Mouse (Mus musculus) limb, embryonic 14.5 days (tissue): Measurements from ENCODE around the gene Gtf2a2. TPM values are rescaled to one million over a fixed set of nuclear protein-coding genes. Genes with fewer than 3 reads are reported as not detected.

ENCODE experiments used
- ATAC-seq: fragments of 200-750 bp; cut with Nextera tagmentation; 2 replicates; pipeline ENCODE4 v1.8.0; 2017; ENCODE audit warnings: low read depth, moderate number of reproducible peaks, moderate TSS enrichment; ENCODE audit not compliant: low FRiP score
- DNase-seq: peaks from one replicate; pipeline ENCODE4 v3.0.0-alpha.2; 2015; ENCODE audit warnings: low spot score
- H3K27ac ChIP-seq: fragments of 300-500 bp; sonication (generic); replicated peaks from 2 replicates; pipeline ENCODE4 v1.5.1; 2014; ENCODE audit warnings: low read depth, mild to moderate bottlenecking, low read length, moderate library complexity, mixed read lengths
- H3K27me3 ChIP-seq: fragments of 300-500 bp; sonication (generic); 2 replicates; pipeline ENCODE4 v1.6.1; 2014; ENCODE audit warnings: low read length, mixed read lengths; ENCODE audit not compliant: control insufficient read depth, insufficient read depth
- H3K36me3 ChIP-seq: fragments of 300-500 bp; sonication (generic); 2 replicates; pipeline ENCODE4 v1.6.1; 2014; ENCODE audit warnings: mild to moderate bottlenecking, low read length, moderate library complexity, mixed read lengths; ENCODE audit not compliant: control insufficient read depth, insufficient read depth
- H3K4me1 ChIP-seq: fragments of 300-500 bp; sonication (generic); 2 replicates; pipeline ENCODE4 v1.6.1; 2014; ENCODE audit warnings: antibody characterized with exemption, low read length, mixed read lengths; ENCODE audit not compliant: control insufficient read depth, insufficient read depth
- H3K4me2 ChIP-seq: fragments of 300-500 bp; sonication (generic); replicated peaks from 2 replicates; pipeline ENCODE4 v1.6.1; 2014; ENCODE audit warnings: low read depth, mild to moderate bottlenecking, low read length, moderate library complexity; ENCODE audit not compliant: severe bottlenecking
- H3K4me3 ChIP-seq: fragments of 300-500 bp; sonication (generic); replicated peaks from 2 replicates; pipeline ENCODE4 v1.5.1; 2014; ENCODE audit warnings: low read length
- H3K9ac ChIP-seq: fragments of 300-500 bp; sonication (generic); 2 replicates; pipeline ENCODE4 v1.6.1; 2014; ENCODE audit warnings: mild to moderate bottlenecking, low read depth, low read length, moderate library complexity; ENCODE audit not compliant: severe bottlenecking
- H3K9me3 ChIP-seq: fragments of 300-500 bp; sonication (generic); 2 replicates; pipeline ENCODE4 v1.6.1; 2016; ENCODE audit warnings: low read length; ENCODE audit not compliant: control insufficient read depth
- POLR2A ChIP-seq: fragments of 200-500 bp; IDR thresholded peaks from 2 replicates; pipeline ENCODE4 v1.8.0; 2012; ENCODE audit warnings: inconsistent platforms, mild to moderate bottlenecking, moderate library complexity, borderline replicate concordance; ENCODE audit not compliant: insufficient read depth, insufficient read length; ENCODE audit errors: extremely low read depth
- WGBS: fragments of 180-500 bp; shearing (Covaris S2); extraction: QIAGEN DNeasy Blood & Tissue Kit; methylation state at CpG from one replicate; pipeline ENCODE4 v1.1.7; 2014; 5-methylcytosine and 5-hydroxymethylcytosine counted together
- polyA plus RNA-seq, 2 experiments: library from polyadenylated mRNA; depleted of rRNA in 1 of 2; stranded (reverse) in 1 of 2; unstranded in 1 of 2; fragments of >200 nt; fragmentation: Nextera tagmentation in 1 of 2; extraction: Ambion mirVana in 1 of 2; gene quantifications; 2 replicates each; pipeline versions ENCODE4 v1.2.1 to v1.2.3; 2012 to 2014

The Gtf2a2 gene
- 101 and 108 TPM in 2 replicates for polyA plus RNA-seq (2012; rRNA removed)
- polyA plus RNA-seq (2014; fragmentation: Nextera tagmentation; extraction: Ambion mirVana) = 197 and 204 TPM in 2 replicates

DNA sequence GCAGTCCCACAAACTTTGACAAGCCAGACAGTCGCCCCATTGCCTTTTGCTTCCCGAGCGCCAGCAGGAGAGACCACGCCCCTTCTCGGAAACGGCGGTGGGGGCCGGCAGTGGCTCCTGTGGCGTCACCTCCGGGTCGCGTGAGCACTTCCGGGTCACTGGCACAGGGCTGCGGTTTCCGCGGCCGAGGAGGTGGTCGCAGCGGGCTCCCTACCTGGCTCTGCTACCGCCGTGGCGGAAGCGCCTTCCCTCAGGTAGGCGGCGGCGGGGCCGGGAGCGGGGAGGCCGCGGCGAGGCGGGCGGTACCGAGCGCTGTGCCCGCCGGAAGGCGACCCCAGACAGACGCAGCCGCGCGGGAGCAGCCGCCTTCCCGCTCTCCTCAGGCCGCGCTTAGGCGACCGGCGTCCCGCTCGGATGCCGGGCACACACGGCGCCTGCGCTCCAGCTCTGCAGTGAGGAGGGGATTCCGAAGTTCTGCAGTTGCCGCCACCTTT, at the start of gene Gtf2a2:
TSS of gene Gtf2a2 (plus strand) at position 143 of the 494 bp plus-strand sequence.
- Histone ChIP-seq H3K27ac (peak within 1 kb of the TSS; percentile 92), H3K4me1 (peaks cover 12% of the 10 kb centered on the region; the same call in 1 of the 2 replicates), H3K9ac (peak within 1 kb of the TSS; percentile 93), H3K27me3 (no peaks in the 10 kb centered on the region), H3K4me2 (peak within 1 kb of the TSS; percentile 64), H3K9me3 (no peaks in the 10 kb centered on the region), H3K36me3 (peaks cover 36% of the 10 kb centered on the region), H3K4me3 (peak within 1 kb of the TSS; percentile 83)
- DNase-seq = peak; percentile 94
- TF ChIP-seq POLR2A = peak; percentile 86; the same call in 1 of the 2 replicates
- peak; percentile 98 for ATAC-seq
- WGBS = 2% methylated on average over 55 of the region's 57 CpGs

DNA sequence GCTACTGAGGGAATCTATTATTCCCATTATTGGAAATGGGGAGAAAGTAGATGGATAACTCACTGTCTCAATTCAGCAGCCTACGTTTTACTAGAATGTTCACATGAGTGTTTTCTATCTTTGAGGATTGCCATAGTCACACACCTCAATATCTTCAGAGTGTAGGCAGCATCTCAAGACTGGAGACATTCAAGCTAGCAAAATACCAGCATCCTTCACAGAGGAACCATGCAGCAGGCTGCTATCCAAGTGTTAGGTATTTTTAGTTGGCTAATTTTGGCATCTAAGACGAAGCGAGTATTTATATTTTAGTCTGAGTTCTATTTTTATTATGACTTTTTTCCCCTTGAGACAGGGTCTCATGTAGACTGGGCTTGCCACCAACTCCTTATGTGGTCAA, 48.0 kb upstream of the Gtf2a2 start:
- DNase-seq (no peak), ATAC-seq (no peak)
- WGBS = 80% methylated on average over 3 of the region's 3 CpGs
- no peak overlapping the region for H3K9ac ChIP-seq
- H3K27me3 ChIP-seq = no peaks in the 10 kb centered on the region
- no peaks in the 10 kb centered on the region for H3K4me1 ChIP-seq
- no peak overlapping the region for H3K4me3 ChIP-seq
- no peaks in the 10 kb centered on the region for H3K36me3 ChIP-seq
- H3K4me2 ChIP-seq = no peak overlapping the region
- H3K9me3 ChIP-seq = no peaks in the 10 kb centered on the region
- H3K27ac ChIP-seq = no peak overlapping the region
- TF ChIP-seq POLR2A = no peak

DNA sequence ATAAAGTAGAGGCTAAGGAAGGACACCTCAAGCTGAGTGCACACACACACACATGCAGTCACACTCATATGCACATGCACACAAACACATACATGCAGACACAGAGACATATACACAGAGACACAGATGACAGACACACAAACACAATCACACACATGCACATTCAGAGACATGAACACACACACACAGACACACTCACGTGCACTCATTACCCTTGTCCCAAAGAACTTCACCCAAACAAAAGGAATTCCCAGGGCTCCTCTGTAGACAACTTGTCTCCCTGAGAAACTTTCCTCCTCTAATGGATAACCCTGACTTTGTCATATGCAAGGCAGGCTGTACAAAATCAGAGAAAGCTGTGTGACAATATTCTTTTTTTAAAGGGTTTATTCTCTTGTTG, 26.8 kb upstream of the Gtf2a2 start:
- no peak overlapping the region for H3K9ac ChIP-seq
- H3K9me3 ChIP-seq = no peaks in the 10 kb centered on the region
- WGBS = 93% methylated on average over 1 of the region's 1 CpGs
- no peak for TF ChIP-seq POLR2A
- H3K4me1 ChIP-seq = peaks cover 8% of the 10 kb centered on the region
- H3K27ac ChIP-seq = no peak overlapping the region
- H3K4me3 ChIP-seq = no peak overlapping the region
- ATAC-seq = no peak
- no peaks in the 10 kb centered on the region for H3K27me3 ChIP-seq
- DNase-seq = no peak
- H3K36me3 ChIP-seq = no peaks in the 10 kb centered on the region
- H3K4me2 ChIP-seq = no peak overlapping the region

DNA sequence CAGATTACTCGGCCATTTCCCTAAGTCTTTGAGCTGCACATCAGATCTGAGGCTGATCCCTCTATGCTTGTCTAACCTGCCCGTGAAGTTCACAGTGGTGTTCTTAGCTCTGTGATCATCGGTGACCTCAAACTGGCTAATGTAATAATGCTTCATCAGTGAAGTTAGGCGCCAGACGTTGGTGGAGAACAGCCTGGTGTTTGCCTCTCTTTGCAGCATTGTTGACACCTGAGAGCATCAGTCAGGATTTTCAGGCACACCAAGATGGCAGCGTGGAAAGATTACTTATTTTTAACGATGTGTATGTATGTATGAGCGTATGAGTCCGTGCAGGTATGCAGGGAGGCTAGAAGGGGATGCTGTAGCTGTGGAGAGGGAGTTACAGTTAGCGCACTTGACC, 26.3 kb upstream of the Gtf2a2 start:
- Histone ChIP-seq H3K4me3 (no peak overlapping the region), H3K9ac (no peak overlapping the region), H3K9me3 (no peaks in the 10 kb centered on the region), H3K4me2 (no peak overlapping the region), H3K27ac (no peak overlapping the region), H3K36me3 (no peaks in the 10 kb centered on the region), H3K27me3 (no peaks in the 10 kb centered on the region), H3K4me1 (peaks cover 11% of the 10 kb centered on the region)
- TF ChIP-seq POLR2A = no peak
- ATAC-seq = no peak
- DNase-seq = no peak
- WGBS = 74% methylated on average over 10 of the region's 10 CpGs

DNA sequence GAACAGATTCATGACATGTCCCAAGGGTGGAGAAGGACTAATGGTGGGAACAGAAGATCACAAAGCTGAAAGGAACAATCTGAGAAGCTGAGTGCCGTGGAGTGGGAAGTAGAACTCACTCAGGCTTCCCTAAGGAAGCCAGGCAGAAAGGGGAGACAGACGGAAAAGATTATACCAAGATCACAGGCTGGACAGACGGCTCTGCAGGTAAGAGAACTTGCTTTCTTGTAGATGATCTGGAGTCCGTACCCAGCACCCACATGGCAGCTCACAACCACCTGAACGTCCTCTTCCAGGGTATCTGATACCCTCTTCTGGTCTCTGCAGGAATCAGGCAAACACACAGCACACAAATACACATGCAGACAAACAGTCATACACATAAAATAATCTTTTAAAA, 25.8 kb upstream of the Gtf2a2 start:
- H3K4me2 ChIP-seq = no peak overlapping the region
- no peaks in the 10 kb centered on the region for H3K27me3 ChIP-seq
- no peaks in the 10 kb centered on the region for H3K9me3 ChIP-seq
- H3K36me3 ChIP-seq = no peaks in the 10 kb centered on the region
- H3K9ac ChIP-seq = no peak overlapping the region
- 77% methylated on average over 5 of the region's 5 CpGs for WGBS
- ATAC-seq = no peak
- no peak overlapping the region for H3K27ac ChIP-seq
- H3K4me3 ChIP-seq = no peak overlapping the region
- TF ChIP-seq POLR2A = no peak
- DNase-seq = no peak
- peaks cover 15% of the 10 kb centered on the region for H3K4me1 ChIP-seq

DNA sequence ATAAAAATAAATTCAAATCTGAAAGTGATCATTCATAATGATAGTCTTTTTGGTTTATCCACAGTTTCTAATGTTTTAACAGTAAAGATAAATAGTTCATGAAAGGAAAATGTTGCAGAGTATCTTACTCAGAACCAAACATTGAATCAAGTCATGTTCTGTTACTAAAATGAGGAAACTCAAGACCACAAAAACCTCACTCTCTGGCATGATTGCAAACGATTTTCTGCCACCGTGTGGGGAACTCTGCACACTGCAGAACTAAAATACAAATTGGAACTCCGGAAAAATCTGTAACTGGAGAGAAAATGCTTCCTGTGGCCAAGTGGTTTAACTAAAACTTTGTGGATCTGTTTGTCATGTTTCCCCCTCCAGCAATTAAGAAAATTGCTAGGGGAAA, 24.8 kb upstream of the Gtf2a2 start:
- H3K27me3 ChIP-seq = no peaks in the 10 kb centered on the region
- 0% methylated on average over 3 of the region's 3 CpGs for WGBS
- no peak overlapping the region for H3K27ac ChIP-seq
- H3K9me3 ChIP-seq = no peaks in the 10 kb centered on the region
- no peak for TF ChIP-seq POLR2A
- peaks cover 15% of the 10 kb centered on the region for H3K4me1 ChIP-seq
- H3K4me3 ChIP-seq = no peak overlapping the region
- DNase-seq = peak; percentile 78
- no peak for ATAC-seq
- H3K9ac ChIP-seq = no peak overlapping the region
- no peak overlapping the region for H3K4me2 ChIP-seq
- H3K36me3 ChIP-seq = peaks cover 7% of the 10 kb centered on the region
